In genomic region chr6:31078413-31078812, GRCm38 (mm10) we compare ENCODE assay signal across 8 mouse cellular contexts.
DNase-seq lines count a peak whose midpoint lies in the region; ATAC-seq lines count a peak whose summit lies in the region.

No protein-coding gene starts in this region.

- WGBS in embryonic facial prominence, embryonic 15.5 days: 65% methylated on average over 6 of the region's 6 CpGs
- WGBS in embryonic facial prominence, embryonic 10.5 days: 70% methylated on average over 6 of the region's 6 CpGs
- 46% methylated on average over 6 of the region's 6 CpGs for WGBS in lung, embryonic 16.5 days

- H3K9ac ChIP-seq in embryonic facial prominence, embryonic 15.5 days: no peak overlapping the region
- H3K9ac ChIP-seq in lung, embryonic 16.5 days (ENCODE audit: low read length): no peak overlapping the region

- no peak for ATAC-seq in embryonic facial prominence, embryonic 15.5 days (ENCODE audit: insufficient number of reproducible peaks, low FRiP score, low TSS enrichment, low read depth)
- ATAC-seq in lung, embryonic 16.5 days (ENCODE audit: low read depth): 0 out of 2 replicates have a peak, but pooled peaks have one; percentile 7
- ATAC-seq in megakaryocyte progenitor cell, adult 5-6 weeks (replicated peaks; ENCODE audit: poor library complexity): no peak

- intact Hi-C loops in heart, postnatal 14 days (cut with DNase I): loop anchor here (5.0 to 10.0 kb wide), 2 partner anchors 246 to 374 kb away; no protein-coding TSS in a partner anchor
- intact Hi-C loops in left cerebral cortex, postnatal 36 days (cut with DNase I): loop anchor here (5.0 to 10.0 kb wide), 3 partner anchors 39 to 376 kb away; partner anchors contain the start of gene Mkln1

- no peak for DNase-seq in embryonic facial prominence, embryonic 10.5 days (ENCODE audit: low spot score)
- peak; percentile 42 for DNase-seq in CD4-positive, CD25-positive, alpha-beta regulatory T cell, adult 2 months (ENCODE audit: low read depth, low spot score)
- DNase-seq in heart, postnatal 14 days: peak; percentile 53 to 64
- no peak for DNase-seq in left cerebral cortex, postnatal 36 days (ENCODE audit: low spot score in 2 of 2)
- DNase-seq in adrenal gland, adult 18-20 months (ENCODE audit: low spot score in 2 of 2): no peak

- no peaks in the 10 kb centered on the region for H3K27me3 ChIP-seq in embryonic facial prominence, embryonic 15.5 days
- H3K27me3 ChIP-seq in embryonic facial prominence, embryonic 10.5 days (replicated peaks; ENCODE audit: low read depth, poor library complexity, severe bottlenecking): no peaks in the 10 kb centered on the region
- no peaks in the 10 kb centered on the region for H3K27me3 ChIP-seq in lung, embryonic 16.5 days (ENCODE audit: control insufficient read depth, insufficient read depth, low read depth, low read length)

- H3K4me3 ChIP-seq in embryonic facial prominence, embryonic 15.5 days (replicated peaks): no peak overlapping the region
- H3K4me3 ChIP-seq in embryonic facial prominence, embryonic 10.5 days: no peak overlapping the region
- no peak overlapping the region for H3K4me3 ChIP-seq in lung, embryonic 16.5 days (ENCODE audit: low read length)

- no peak overlapping the region for H3K4me2 ChIP-seq in embryonic facial prominence, embryonic 15.5 days (replicated peaks)
- no peak overlapping the region for H3K4me2 ChIP-seq in lung, embryonic 16.5 days (ENCODE audit: low read depth, low read length)

- H3K27ac ChIP-seq in embryonic facial prominence, embryonic 15.5 days (replicated peaks): peak overlapping the region; percentile 63; the same call in 1 of the 2 replicates
- no peak overlapping the region for H3K27ac ChIP-seq in embryonic facial prominence, embryonic 10.5 days (replicated peaks)
- H3K27ac ChIP-seq in lung, embryonic 16.5 days (ENCODE audit: low read length): peak overlapping the region; percentile 91

- H3K36me3 ChIP-seq in embryonic facial prominence, embryonic 15.5 days: no peaks in the 10 kb centered on the region
- H3K36me3 ChIP-seq in embryonic facial prominence, embryonic 10.5 days (replicated peaks): no peaks in the 10 kb centered on the region
- H3K36me3 ChIP-seq in lung, embryonic 16.5 days (ENCODE audit: control insufficient read depth, insufficient read depth, low read length): no peaks in the 10 kb centered on the region

- peaks cover 41% of the 10 kb centered on the region for H3K4me1 ChIP-seq in embryonic facial prominence, embryonic 15.5 days
- peaks cover 34% of the 10 kb centered on the region for H3K4me1 ChIP-seq in embryonic facial prominence, embryonic 10.5 days
- peaks cover 49% of the 10 kb centered on the region for H3K4me1 ChIP-seq in lung, embryonic 16.5 days (replicated peaks; ENCODE audit: control insufficient read depth, insufficient read depth, low read length)

- H3K9me3 ChIP-seq in embryonic facial prominence, embryonic 15.5 days (replicated peaks): no peaks in the 10 kb centered on the region
- no peaks in the 10 kb centered on the region for H3K9me3 ChIP-seq in embryonic facial prominence, embryonic 10.5 days
- H3K9me3 ChIP-seq in lung, embryonic 16.5 days (ENCODE audit: control insufficient read depth, low read length): no peaks in the 10 kb centered on the region

Comparison
In these comparisons a context has a peak if more than half of its experiments do, and no peak if none do; other contexts are left out.
1. DNase-seq: peak in CD4-positive, CD25-positive, alpha-beta regulatory T cell, adult 2 months (single experiment) and heart, postnatal 14 days (2 of 2); none in embryonic facial prominence, embryonic 10.5 days (single experiment), left cerebral cortex, postnatal 36 days (0 of 2) and adrenal gland, adult 18-20 months (0 of 2).